In the genomic region with DNA sequence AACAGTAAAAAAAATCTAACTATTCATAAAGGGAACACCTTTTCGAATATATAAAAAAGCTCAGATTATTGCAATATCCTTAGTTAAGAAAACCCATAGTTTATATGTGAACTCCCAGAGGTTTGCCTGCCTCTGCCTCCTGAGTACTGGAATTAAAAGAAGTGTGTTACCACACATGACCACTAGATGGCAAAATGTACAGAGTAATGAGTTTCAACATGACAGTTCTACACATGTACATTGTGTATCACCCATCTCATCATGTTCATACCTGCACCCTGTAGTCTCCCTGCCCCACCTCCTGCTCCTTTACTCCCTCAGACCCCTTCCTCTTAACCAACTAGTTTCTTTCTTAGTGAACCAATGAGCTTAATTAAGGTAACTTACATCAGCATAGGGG, we compare ENCODE assay signal across 10 mouse cellular contexts. TPM values are rescaled to one million over a fixed set of nuclear protein-coding genes. Genes with fewer than 3 reads are reported as not detected.
DNase-seq lines count a peak whose midpoint lies in the region; ATAC-seq and TF ChIP-seq lines count a peak whose summit lies in the region.
"Had no signal": no experiment of that assay in that cellular context is flagged by ENCODE, and none has a peak within 500 bp of the region (broad histone marks: within the 10 kb centered on the region; RNA-seq: fewer than 3 reads in every experiment).

No protein-coding gene starts in this region.

- no peak for TF ChIP-seq POLR2A in embryonic fibroblast, embryonic 13.5 days (IDR thresholded peaks at IDR 0.05; ENCODE audit: low read depth, low read length)

- no peak overlapping the region for H3K4me3 ChIP-seq in midbrain, postnatal 0 days (ENCODE audit: low read depth, low read length)
- H3K4me3 ChIP-seq in midbrain, embryonic 10.5 days: no peak overlapping the region
- no peak overlapping the region for H3K4me3 ChIP-seq in embryonic fibroblast, embryonic 13.5 days (ENCODE audit: insufficient read depth, low read length)
- no peak overlapping the region for H3K4me3 ChIP-seq in midbrain, embryonic 14.5 days (replicated peaks; ENCODE audit: low read depth, low read length)
- H3K4me3 ChIP-seq: embryonic facial prominence, embryonic 13.5 days; heart, embryonic 15.5 days had no signal

- no peaks in the 10 kb centered on the region for H3K27me3 ChIP-seq in midbrain, postnatal 0 days (ENCODE audit: insufficient read depth, low read length)
- no peaks in the 10 kb centered on the region for H3K27me3 ChIP-seq in midbrain, embryonic 10.5 days (ENCODE audit: low read depth, poor library complexity, severe bottlenecking)
- no peaks in the 10 kb centered on the region for H3K27me3 ChIP-seq in splenic B cell, adult 2 months (ENCODE audit: control insufficient read depth, insufficient read depth, low read length, poor library complexity, severe bottlenecking)
- H3K27me3 ChIP-seq in midbrain, embryonic 14.5 days (ENCODE audit: control insufficient read depth, insufficient read depth, low read length): no peaks in the 10 kb centered on the region
- H3K27me3 ChIP-seq: embryonic facial prominence, embryonic 13.5 days; heart, embryonic 15.5 days had no signal

- no peak overlapping the region for H3K27ac ChIP-seq in midbrain, postnatal 0 days (ENCODE audit: low read depth, low read length)
- H3K27ac ChIP-seq in midbrain, embryonic 10.5 days (replicated peaks): no peak overlapping the region
- H3K27ac ChIP-seq in embryonic fibroblast, embryonic 13.5 days (ENCODE audit: insufficient read depth, low read length): no peak overlapping the region
- no peak overlapping the region for H3K27ac ChIP-seq in midbrain, embryonic 14.5 days (replicated peaks; ENCODE audit: low read depth, low read length)
- H3K27ac ChIP-seq: embryonic facial prominence, embryonic 13.5 days; heart, embryonic 15.5 days had no signal

- WGBS in midbrain, postnatal 0 days: 78% methylated on average over 1 of the region's 1 CpGs
- WGBS in midbrain, embryonic 10.5 days: 72% methylated on average over 1 of the region's 1 CpGs
- WGBS in midbrain, embryonic 14.5 days: 73% methylated on average over 1 of the region's 1 CpGs

- no peaks in the 10 kb centered on the region for H3K36me3 ChIP-seq in midbrain, postnatal 0 days (ENCODE audit: insufficient read depth, low read length)
- no peaks in the 10 kb centered on the region for H3K36me3 ChIP-seq in midbrain, embryonic 10.5 days
- H3K36me3 ChIP-seq in splenic B cell, adult 2 months (ENCODE audit: control insufficient read depth, insufficient read depth, low read length, poor library complexity, severe bottlenecking): no peaks in the 10 kb centered on the region
- H3K36me3 ChIP-seq in midbrain, embryonic 14.5 days (ENCODE audit: control insufficient read depth, insufficient read depth, low read length): no peaks in the 10 kb centered on the region
- H3K36me3 ChIP-seq: embryonic facial prominence, embryonic 13.5 days; heart, embryonic 15.5 days had no signal

- no peaks in the 10 kb centered on the region for H3K9me3 ChIP-seq in midbrain, postnatal 0 days (ENCODE audit: low read length)
- H3K9me3 ChIP-seq in midbrain, embryonic 10.5 days (replicated peaks): 0 out of 2 replicates have a peak, but pooled peaks cover 4% of the 10 kb centered on the region
- H3K9me3 ChIP-seq in midbrain, embryonic 14.5 days (ENCODE audit: control insufficient read depth, low read length): peaks cover 3% of the 10 kb centered on the region; the same call in 1 of the 2 replicates
- H3K9me3 ChIP-seq: embryonic facial prominence, embryonic 13.5 days; heart, embryonic 15.5 days had no signal

- TF ChIP-seq CTCF in midbrain, postnatal 0 days (IDR thresholded peaks at IDR 0.05): peak; percentile 44
- 0 out of 2 replicates have a peak, but pooled peaks have one; percentile 7 for TF ChIP-seq CTCF in embryonic fibroblast, embryonic 13.5 days (IDR thresholded peaks at IDR 0.05; ENCODE audit: borderline replicate concordance, insufficient read depth, low read length)

- no peaks in the 10 kb centered on the region for H3K4me1 ChIP-seq in midbrain, postnatal 0 days (ENCODE audit: insufficient read depth, low read length)
- no peaks in the 10 kb centered on the region for H3K4me1 ChIP-seq in midbrain, embryonic 10.5 days
- no peaks in the 10 kb centered on the region for H3K4me1 ChIP-seq in embryonic fibroblast, embryonic 13.5 days (ENCODE audit: control insufficient read depth, insufficient read depth, low read length)
- H3K4me1 ChIP-seq in midbrain, embryonic 14.5 days (ENCODE audit: control insufficient read depth, insufficient read depth, low read length): no peaks in the 10 kb centered on the region
- H3K4me1 ChIP-seq: embryonic facial prominence, embryonic 13.5 days; heart, embryonic 15.5 days had no signal

- H3K9ac ChIP-seq in midbrain, postnatal 0 days (replicated peaks; ENCODE audit: low read length, poor library complexity, severe bottlenecking): no peak overlapping the region
- no peak overlapping the region for H3K9ac ChIP-seq in midbrain, embryonic 14.5 days (replicated peaks; ENCODE audit: low read length)
- H3K9ac ChIP-seq: embryonic facial prominence, embryonic 13.5 days; heart, embryonic 15.5 days had no signal

- DNase-seq in embryo, embryonic 10.5 days (ENCODE audit: low spot score): peak; percentile 32
- DNase-seq in embryo, embryonic 11 days: no peak
- no peak for DNase-seq in midbrain, postnatal 0 days (ENCODE audit: low spot score)
- DNase-seq in midbrain, embryonic 10.5 days (ENCODE audit: low spot score): no peak
- peak; percentile 58 for DNase-seq in splenic B cell, adult 2 months (ENCODE audit: low read depth, low spot score)
- DNase-seq in midbrain, embryonic 14.5 days: no peak
- no peak for DNase-seq in kidney, postnatal 25 days

- H3K4me2 ChIP-seq in midbrain, postnatal 0 days (ENCODE audit: low read depth, low read length, poor library complexity, severe bottlenecking): no peak overlapping the region
- H3K4me2 ChIP-seq in midbrain, embryonic 14.5 days (ENCODE audit: low read length): no peak overlapping the region
- H3K4me2 ChIP-seq: embryonic facial prominence, embryonic 13.5 days; heart, embryonic 15.5 days had no signal

- ATAC-seq in midbrain, postnatal 0 days (ENCODE audit: low FRiP score): no peak
- ATAC-seq in midbrain, embryonic 14.5 days (ENCODE audit: low FRiP score, low TSS enrichment): no peak

RNA-seq across cellular contexts. Expression of a gene that starts 12.0 kb away (rescaled TPM):
- total RNA-seq in midbrain, postnatal 0 days (2014; rRNA removed): not detected in 2 replicates
- polyA plus RNA-seq in midbrain, postnatal 0 days (2015; fragmentation: Nextera tagmentation; extraction: Ambion mirVana): not detected in 2 replicates
- not detected in 2 replicates for polyA plus RNA-seq in midbrain, embryonic 10.5 days (2016; fragmentation: Nextera tagmentation; extraction: Ambion mirVana)
- polyA plus RNA-seq in embryonic fibroblast, embryonic 13.5 days (2011; ENCODE audit: insufficient read length, low read depth, missing spikeins): not detected in 2 replicates
- polyA plus RNA-seq in midbrain, embryonic 14.5 days (2014; fragmentation: Nextera tagmentation; extraction: Ambion mirVana): 0.19 TPM in 1 of 2 replicates, not detected in the other

Comparison
In these comparisons a context has a peak if more than half of its experiments do, and no peak if none do; other contexts are left out.
1. DNase-seq: peak in embryo, embryonic 10.5 days (single experiment) and splenic B cell, adult 2 months (single experiment); none in embryo, embryonic 11 days (single experiment), midbrain, postnatal 0 days (single experiment), midbrain, embryonic 10.5 days (single experiment), midbrain, embryonic 14.5 days (single experiment) and kidney, postnatal 25 days (0 of 2).